Mouse (Mus musculus) monocyte, adult 5-6 weeks (primary cell): Measurements from ENCODE around the gene Mpv17l. TPM values are rescaled to one million over a fixed set of nuclear protein-coding genes. Genes with fewer than 3 reads are reported as not detected.

Experiments
- ATAC-seq: fragments of 153-309, 156-312 bp; replicated peaks from 2 replicates; pipeline ENCODE4 v1.8.0; 2017; ENCODE audit warnings: mild to moderate bottlenecking; ENCODE audit not compliant: low TSS enrichment, insufficient number of reproducible peaks, severe bottlenecking, poor library complexity, low FRiP score
- total RNA-seq: library from RNA; stranded (forward); fragments of 200-1000, 200-491, 200-594 nt; gene quantifications from 3 replicates; pipeline ENCODE4 v1.2.3, GENCODE M21; 2017

The Mpv17l gene
- total RNA-seq, 1 experiment from 2014 or later, result 0.29 TPM

- ATAC-seq, result no peak
These were observed 89.7 kb downstream of the Mpv17l start for GRCm38 (mm10) chr16:13992518-13993248.

DNA sequence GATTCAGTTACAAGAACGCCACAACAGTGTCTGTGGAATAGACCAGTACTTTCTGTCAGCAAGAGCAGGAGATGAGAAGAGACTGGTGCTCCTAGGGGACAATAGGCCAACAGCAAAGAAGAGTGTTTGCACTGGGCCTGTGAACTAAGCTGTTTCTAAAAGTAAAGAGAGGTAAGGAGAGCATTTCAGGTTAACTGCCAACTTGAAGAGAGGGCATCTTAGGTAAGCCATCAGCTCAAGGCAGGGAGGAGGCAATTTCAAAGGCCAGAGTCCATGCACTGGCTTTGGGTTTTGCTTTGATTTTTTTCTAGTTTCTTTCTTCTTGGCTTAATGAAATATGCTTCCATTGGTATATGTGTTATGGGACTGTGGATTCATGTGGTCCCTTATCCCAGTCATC lies 91.1 kb downstream of the Mpv17l start:
- no peak for ATAC-seq

DNA sequence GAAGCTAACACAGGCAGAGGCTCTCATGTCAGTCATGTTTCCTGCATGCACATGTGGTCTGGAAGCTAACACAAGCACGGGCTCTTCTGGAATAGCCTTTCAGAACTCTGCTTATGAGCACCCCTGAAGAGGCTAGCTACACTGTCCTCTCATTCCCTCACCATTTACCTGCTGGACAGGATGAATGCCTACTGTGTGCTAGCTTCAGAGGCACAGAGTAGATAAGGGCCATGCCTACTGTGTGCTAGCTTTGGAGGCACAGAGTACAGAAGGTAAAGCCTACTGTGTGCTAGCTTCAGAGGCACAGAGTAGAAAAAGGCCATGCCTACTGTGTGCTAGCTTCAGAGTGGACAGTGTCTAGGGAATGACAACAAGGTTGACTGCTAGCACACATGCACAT lies 91.5 kb downstream of the Mpv17l start:
- ATAC-seq, result no peak

Other genes with a start within 250 kb of the Mpv17l start
- 23.6 to 34.3 TPM (median 27.9 TPM) in 3 replicates for gene Parn, start 235.0 kb upstream of the Mpv17l start, total RNA-seq
- 47.9 to 94.7 TPM (median 60.3 TPM) in 3 replicates for gene Bfar, start 231.3 kb upstream of the Mpv17l start, total RNA-seq
- gene 3110001I22Rik, start 231.2 kb upstream of the Mpv17l start, total RNA-seq, result 25.9 to 65.8 TPM (median 30.8 TPM) in 3 replicates
- gene Pla2g10, start 172.2 kb upstream of the Mpv17l start, total RNA-seq, result not detected in 3 replicates
- 21.2 to 28.4 TPM (median 21.4 TPM) in 3 replicates for gene Rrn3, start 122.5 kb upstream of the Mpv17l start, total RNA-seq
- gene Ntan1, start 84.3 kb upstream of the Mpv17l start, total RNA-seq, result 46.8 to 63.3 TPM (median 57.8 TPM) in 3 replicates
- 86.4 to 117 TPM (median 103 TPM) in 3 replicates for gene Pdxdc1, start within 50 bp of the Mpv17l start, total RNA-seq
- gene 2900011O08Rik, start 83.4 kb downstream of the Mpv17l start, total RNA-seq, result not detected in 3 replicates
- gene Ifitm7, start 83.7 kb downstream of the Mpv17l start, total RNA-seq, result not detected in 3 replicates